Mouse (Mus musculus): ENCODE measurements around the gene Cyren.

Gene Cyren

DNA sequence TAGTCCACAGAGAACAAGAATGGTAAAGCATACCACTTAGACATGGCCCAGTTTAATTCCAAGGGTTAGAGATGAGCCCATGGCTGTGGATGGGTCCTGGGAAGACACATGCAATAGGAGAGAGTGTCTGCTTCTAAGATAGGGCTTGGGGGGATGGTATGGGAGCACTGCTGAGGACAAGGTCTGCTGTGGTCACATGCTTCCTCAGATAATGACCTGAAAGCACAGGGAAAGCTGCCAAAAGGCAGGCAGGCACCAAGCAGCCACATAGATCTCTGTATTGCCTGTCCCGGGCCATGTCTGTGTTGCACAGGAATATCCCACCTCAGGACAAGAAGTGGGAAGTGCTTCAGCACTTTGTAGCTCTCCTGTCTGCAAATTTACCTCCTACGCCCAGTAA is 21.3 kb upstream of the Cyren start:
- no peak for DNase-seq (ENCODE audit: low spot score)

DNA sequence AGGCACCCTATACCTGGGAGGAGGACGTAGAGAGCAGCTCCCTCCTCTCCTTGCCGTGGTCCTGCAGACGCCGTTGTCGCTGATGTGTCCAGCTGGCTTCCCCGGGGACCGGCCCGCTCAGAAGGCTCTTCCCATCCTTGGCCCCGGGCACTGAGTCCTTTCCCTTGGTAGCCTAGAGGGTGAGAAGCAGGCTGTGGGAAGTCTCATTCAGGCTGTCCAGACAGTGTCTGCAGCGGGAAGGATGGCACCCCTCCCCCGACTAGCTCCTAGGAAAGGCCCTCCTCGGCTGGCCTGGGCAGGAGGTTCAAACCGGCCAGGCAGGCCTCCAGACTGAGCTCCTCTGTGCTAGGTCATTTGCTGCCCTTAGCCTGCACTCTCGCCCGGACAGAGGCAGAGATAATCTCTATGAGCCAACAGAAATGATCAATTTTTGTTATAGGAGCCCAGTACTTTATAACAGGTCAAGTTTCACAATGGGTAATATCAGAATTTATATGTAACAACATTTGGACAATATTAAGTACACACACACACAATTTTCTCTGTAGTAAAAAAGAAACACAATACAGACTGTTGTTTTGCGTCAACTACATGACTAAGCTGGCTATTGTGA is 18.4 kb upstream of the Cyren start:
- DNase-seq (ENCODE audit: low spot score) = no peak

- no peak for DNase-seq (ENCODE audit: low spot score)
These were observed 17.7 kb upstream of the Cyren start for GRCm38 (mm10) chr6:34895569-34895968.

GRCm38 (mm10) chr6:34889185-34889584 is 11.3 kb upstream of the Cyren start:
- no peak for DNase-seq (ENCODE audit: low spot score)

- peak; percentile 69 for DNase-seq (ENCODE audit: low spot score)
These were observed 9.4 kb upstream of the Cyren start for GRCm38 (mm10) chr6:34887131-34887850.

DNA sequence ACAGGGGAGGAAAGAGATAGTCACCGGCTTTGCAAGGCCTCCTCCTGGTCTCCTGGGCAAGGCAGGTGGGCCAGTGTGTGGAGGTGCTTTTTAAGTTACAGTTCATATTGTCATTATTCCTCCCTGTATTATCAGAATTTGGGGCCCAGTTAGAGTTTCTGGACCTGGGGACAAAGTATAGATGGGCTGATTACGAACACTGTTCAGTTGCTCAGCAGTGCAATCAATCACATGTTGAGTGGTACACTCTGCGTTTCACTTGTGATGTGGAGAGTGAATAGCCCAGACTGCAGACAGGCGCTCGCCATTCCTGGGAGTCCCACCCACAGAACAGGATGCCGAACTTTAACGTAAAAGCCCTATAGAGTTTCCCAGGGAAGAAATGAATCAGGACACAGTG is 6.9 kb upstream of the Cyren start:
- no peak for DNase-seq (ENCODE audit: low spot score)

DNA sequence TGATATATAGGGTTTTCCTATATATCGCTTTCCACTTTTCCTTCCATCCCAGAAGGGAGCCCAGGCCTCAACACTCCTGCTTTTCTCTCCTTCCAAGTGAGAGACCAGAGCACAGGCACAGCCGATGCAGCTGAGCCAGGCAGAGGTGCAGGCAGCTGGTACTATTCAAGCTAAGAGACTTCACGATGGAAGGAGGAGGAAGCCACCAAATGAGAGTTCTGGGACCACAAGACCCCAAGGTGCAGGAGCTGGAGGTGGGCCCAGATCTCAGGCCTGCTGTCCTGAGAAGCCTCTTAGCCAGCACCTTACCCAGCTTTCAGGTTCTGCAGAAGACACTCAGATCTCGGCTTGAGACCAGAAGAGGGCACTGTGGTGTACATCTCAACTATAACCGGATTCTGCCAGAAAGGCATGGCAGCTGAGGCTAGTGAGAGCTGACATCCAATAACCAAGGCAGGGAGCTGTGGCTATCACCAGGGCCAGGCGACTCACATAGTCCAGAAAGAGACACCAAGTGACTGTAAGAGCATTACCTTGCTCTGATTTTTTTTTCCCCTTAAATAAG is 2.1 kb upstream of the Cyren start:
- peak; percentile 65 for DNase-seq (ENCODE audit: low spot score)

GRCm38 (mm10) chr6:34879101-34879740 is 1.4 kb upstream of the Cyren start:
- DNase-seq (ENCODE audit: low spot score) = no peak

- DNase-seq (ENCODE audit: low spot score) = no peak
These were observed 1.1 kb downstream of the Cyren start for GRCm38 (mm10) chr6:34876835-34877156.

GRCm38 (mm10) chr6:34875966-34876834 is 1.7 kb downstream of the Cyren start:
- no peak for DNase-seq (ENCODE audit: low spot score)

DNA sequence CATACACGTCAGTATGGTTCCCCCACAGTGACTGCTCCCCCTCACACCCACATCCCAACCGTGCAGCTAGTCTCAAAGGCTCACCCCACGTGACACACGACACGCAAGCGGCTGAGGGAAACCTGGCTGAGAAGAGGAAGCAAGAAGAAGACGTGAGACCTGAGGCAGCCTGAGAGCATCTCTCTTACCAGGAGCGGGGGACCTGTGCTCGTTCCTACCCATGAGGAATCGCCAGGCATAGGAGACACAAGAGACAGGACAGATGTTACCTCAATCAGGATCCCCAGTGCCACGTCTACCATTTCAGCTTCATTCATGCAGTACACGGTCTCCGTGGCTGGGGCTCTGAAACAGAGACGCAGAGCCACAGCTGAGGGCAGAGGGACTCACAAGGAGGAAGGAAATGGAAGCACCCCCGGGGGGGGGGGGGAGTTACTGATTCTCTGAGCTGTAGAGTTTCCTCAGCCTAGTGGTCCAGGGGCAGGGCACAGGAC is 2.5 kb downstream of the Cyren start:
- DNase-seq (ENCODE audit: low spot score) = no peak

GRCm38 (mm10) chr6:34874101-34874921 is 3.5 kb downstream of the Cyren start:
- no peak for DNase-seq (ENCODE audit: low spot score)

DNA sequence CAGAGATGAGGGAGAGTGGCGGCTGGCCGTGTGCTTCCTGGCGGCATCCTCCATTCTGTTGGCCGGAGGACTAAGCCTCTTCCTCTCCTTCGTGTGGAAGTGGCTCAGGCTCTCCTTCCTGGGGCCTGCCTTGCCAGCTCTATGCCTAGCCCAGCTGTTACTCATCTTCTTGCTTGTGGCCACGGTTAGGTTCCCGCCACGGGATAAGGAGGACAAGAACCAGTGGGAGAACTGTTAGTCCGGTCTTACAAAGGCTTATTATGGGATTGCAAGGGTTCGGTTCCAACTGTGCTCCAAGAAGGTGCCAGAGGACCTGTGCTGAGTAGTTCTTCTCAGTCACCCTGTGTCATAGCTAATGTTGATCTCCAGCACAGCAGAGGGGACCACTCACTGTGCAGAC is 5.0 kb downstream of the Cyren start:
- no peak for DNase-seq (ENCODE audit: low spot score)

DNA sequence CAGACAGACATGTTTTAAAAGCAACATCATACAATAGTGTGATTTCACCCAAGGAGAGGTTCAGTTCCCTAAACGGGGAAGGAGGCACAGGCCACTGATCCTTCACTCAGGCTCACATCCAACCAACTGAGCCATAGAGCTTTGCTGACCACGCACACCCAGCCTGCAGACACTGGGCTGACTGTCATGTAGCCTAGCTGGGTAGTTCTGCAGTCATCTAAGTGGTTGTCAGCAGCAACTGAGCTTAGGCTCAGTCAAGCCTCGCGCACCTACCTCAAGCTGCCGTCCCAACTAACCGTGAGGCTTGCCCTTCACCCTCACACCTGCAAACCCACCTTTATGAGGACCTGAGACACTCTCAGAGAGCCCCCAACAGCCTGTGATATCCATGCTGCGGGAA is 5.9 kb downstream of the Cyren start:
- DNase-seq (ENCODE audit: low spot score) = no peak

GRCm38 (mm10) chr6:34870724-34871123 is 7.1 kb downstream of the Cyren start:
- DNase-seq (ENCODE audit: low spot score) = no peak

GRCm38 (mm10) chr6:34870136-34870535 is 7.7 kb downstream of the Cyren start:
- no peak for DNase-seq (ENCODE audit: low spot score)

DNA sequence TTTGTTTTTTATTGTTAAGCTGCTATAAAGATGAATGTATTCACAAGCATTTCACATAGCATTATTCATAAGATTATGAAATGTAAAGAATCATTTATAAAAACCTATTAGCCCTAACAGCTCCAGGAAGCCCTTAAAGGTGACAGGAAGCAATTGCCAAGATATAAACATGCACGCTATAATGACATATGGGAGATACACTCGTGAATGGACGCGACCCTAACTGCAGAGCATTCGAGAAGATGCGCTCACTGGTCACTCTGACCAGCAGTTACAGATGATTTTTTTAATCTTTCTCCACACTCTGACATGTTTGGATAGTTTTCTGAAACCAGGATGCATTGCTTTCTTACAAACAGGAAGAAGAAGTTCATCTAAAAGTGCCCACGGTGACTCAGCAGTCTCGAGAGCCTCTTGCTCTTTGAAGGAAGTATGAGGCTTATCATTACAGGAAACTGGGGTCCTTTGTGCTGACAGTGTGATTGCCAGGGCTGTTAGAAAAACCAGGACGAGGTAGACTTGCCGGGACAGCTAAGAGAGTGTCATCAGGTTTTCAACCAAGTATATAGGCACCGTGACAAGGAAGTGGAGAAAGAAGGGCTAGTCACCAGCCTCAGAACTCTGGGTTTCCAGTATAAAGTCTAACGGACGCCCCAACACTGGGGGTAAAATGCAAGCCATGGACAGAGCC is 8.5 kb downstream of the Cyren start:
- DNase-seq (ENCODE audit: low spot score) = no peak

GRCm38 (mm10) chr6:34868507-34869217 is 9.2 kb downstream of the Cyren start:
- no peak for DNase-seq (ENCODE audit: low spot score)

DNA sequence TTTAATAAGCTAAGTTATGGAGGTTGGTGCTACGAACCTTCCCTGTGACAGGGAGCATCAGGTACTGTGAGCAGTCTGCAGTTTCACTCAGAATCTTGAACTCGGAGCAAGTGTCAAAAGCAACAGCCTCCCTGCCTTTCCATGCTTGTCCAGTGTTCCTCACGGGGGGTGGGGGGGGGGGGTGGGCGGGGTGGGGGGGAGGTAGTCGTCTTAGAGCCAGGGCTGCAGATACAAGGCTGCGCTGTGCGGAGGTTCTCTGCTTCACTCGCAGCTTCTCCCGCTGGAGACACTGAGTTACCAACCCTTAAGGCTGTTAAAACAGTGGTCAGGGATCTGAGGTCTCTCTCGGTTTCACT is 9.9 kb downstream of the Cyren start:
- no peak for DNase-seq (ENCODE audit: low spot score)
